Mouse (Mus musculus): ENCODE measurements at regions not wholly inside any gene's neighbourhood (a gene's known extent, or its start where the extent isn't known, plus 50 kb on each side); places are given as distances from the start of the nearest gene placed in this dataset.
A peak's percentile ranks its signal among the peaks of the same experiment; 100 is the strongest.

- Histone ChIP-seq H3K36me3 (ENCODE audit: control insufficient read depth, insufficient read depth, low read length) (no peaks in the 10 kb centered on the region), H3K27ac (replicated peaks; ENCODE audit: insufficient read depth, low read depth, low read length) (no peak overlapping the region), H3K79me2 (ENCODE audit: control insufficient read depth, insufficient read depth, low read length) (no peaks in the 10 kb centered on the region), H3K4me1 (ENCODE audit: control insufficient read depth, insufficient read depth, low read length) (no peaks in the 10 kb centered on the region), H3K4me3 (ENCODE audit: insufficient read depth, low read depth, low read length) (no peak overlapping the region), H3K27me3 (ENCODE audit: control insufficient read depth, insufficient read depth, low read length) (no peaks in the 10 kb centered on the region), H3K9ac (ENCODE audit: low read depth, low read length) (no peak overlapping the region)
- TF ChIP-seq CTCF (IDR thresholded peaks at IDR 0.05; ENCODE audit: low read depth, low read length): no peak
- TF ChIP-seq POLR2A (IDR thresholded peaks at IDR 0.05; ENCODE audit: extremely low read depth, insufficient read depth, low read length): no peak
- DNase-seq (ENCODE audit: extremely low read depth, low read depth, low spot score): no peak
These were observed 168.1 kb upstream of the Fbxl7 start for GRCm38 (mm10) chr15:27063456-27063855.

- Histone ChIP-seq H3K27ac (replicated peaks; ENCODE audit: insufficient read depth, low read depth, low read length) (no peak overlapping the region), H3K36me3 (ENCODE audit: control insufficient read depth, insufficient read depth, low read length) (no peaks in the 10 kb centered on the region), H3K4me1 (ENCODE audit: control insufficient read depth, insufficient read depth, low read length) (no peaks in the 10 kb centered on the region), H3K9ac (ENCODE audit: low read depth, low read length) (no peak overlapping the region), H3K27me3 (ENCODE audit: control insufficient read depth, insufficient read depth, low read length) (no peaks in the 10 kb centered on the region), H3K4me3 (ENCODE audit: insufficient read depth, low read depth, low read length) (no peak overlapping the region), H3K79me2 (ENCODE audit: control insufficient read depth, insufficient read depth, low read length) (no peaks in the 10 kb centered on the region)
- DNase-seq (ENCODE audit: extremely low read depth, low read depth, low spot score): no peak
- 82% methylated on average over 4 of the region's 4 CpGs for WGBS
- TF ChIP-seq POLR2A (IDR thresholded peaks at IDR 0.05; ENCODE audit: extremely low read depth, insufficient read depth, low read length) (no peak), CTCF (IDR thresholded peaks at IDR 0.05; ENCODE audit: low read depth, low read length) (no peak)
These were observed 168.6 kb upstream of the Fbxl7 start for GRCm38 (mm10) chr15:27063971-27064370.

DNA sequence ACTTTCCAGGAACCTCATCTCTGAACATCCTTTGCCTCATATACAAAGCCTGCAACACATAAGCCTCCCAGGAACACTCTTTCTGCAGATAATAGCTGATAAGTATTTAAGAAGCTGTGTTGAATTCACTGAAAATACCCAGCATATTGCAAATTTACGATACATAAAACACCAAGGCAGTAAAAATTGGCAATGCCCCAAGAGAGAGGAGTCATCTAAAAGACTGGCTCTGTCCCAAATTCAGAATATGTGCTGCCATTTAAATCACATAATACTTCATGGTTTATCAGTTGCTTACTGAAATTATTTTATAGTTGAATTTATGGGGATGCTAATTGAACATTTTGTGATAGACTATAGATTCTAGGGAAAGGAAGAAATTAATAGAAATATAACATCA lies 172.3 kb upstream of the Fbxl7 start:
- Histone ChIP-seq H3K27me3 (ENCODE audit: control insufficient read depth, insufficient read depth, low read length) (no peaks in the 10 kb centered on the region), H3K4me3 (ENCODE audit: insufficient read depth, low read depth, low read length) (no peak overlapping the region), H3K36me3 (ENCODE audit: control insufficient read depth, insufficient read depth, low read length) (no peaks in the 10 kb centered on the region), H3K79me2 (ENCODE audit: control insufficient read depth, insufficient read depth, low read length) (no peaks in the 10 kb centered on the region), H3K27ac (replicated peaks; ENCODE audit: insufficient read depth, low read depth, low read length) (no peak overlapping the region), H3K4me1 (ENCODE audit: control insufficient read depth, insufficient read depth, low read length) (no peaks in the 10 kb centered on the region), H3K9ac (ENCODE audit: low read depth, low read length) (no peak overlapping the region)
- TF ChIP-seq CTCF (IDR thresholded peaks at IDR 0.05; ENCODE audit: low read depth, low read length) (no peak), POLR2A (IDR thresholded peaks at IDR 0.05; ENCODE audit: extremely low read depth, insufficient read depth, low read length) (no peak)
- 76% methylated on average over 1 of the region's 1 CpGs for WGBS
- no peak for DNase-seq (ENCODE audit: extremely low read depth, low read depth, low spot score)

- Histone ChIP-seq H3K9ac (ENCODE audit: low read depth, low read length) (no peak overlapping the region), H3K79me2 (ENCODE audit: control insufficient read depth, insufficient read depth, low read length) (no peaks in the 10 kb centered on the region), H3K4me1 (ENCODE audit: control insufficient read depth, insufficient read depth, low read length) (no peaks in the 10 kb centered on the region), H3K27ac (replicated peaks; ENCODE audit: insufficient read depth, low read depth, low read length) (no peak overlapping the region), H3K4me3 (ENCODE audit: insufficient read depth, low read depth, low read length) (no peak overlapping the region), H3K27me3 (ENCODE audit: control insufficient read depth, insufficient read depth, low read length) (no peaks in the 10 kb centered on the region), H3K36me3 (ENCODE audit: control insufficient read depth, insufficient read depth, low read length) (no peaks in the 10 kb centered on the region)
- WGBS: 39% methylated on average over 4 of the region's 4 CpGs
- no peak for TF ChIP-seq POLR2A (IDR thresholded peaks at IDR 0.05; ENCODE audit: extremely low read depth, insufficient read depth, low read length)
- TF ChIP-seq CTCF (IDR thresholded peaks at IDR 0.05; ENCODE audit: low read depth, low read length): no peak
- peak; percentile 67 for DNase-seq (ENCODE audit: extremely low read depth, low read depth, low spot score)
These were observed 182.5 kb upstream of the Fbxl7 start for GRCm38 (mm10) chr15:27077926-27078325.

GRCm38 (mm10) chr15:27082826-27083225 lies 187.4 kb upstream of the Fbxl7 start:
- Histone ChIP-seq H3K4me1 (ENCODE audit: control insufficient read depth, insufficient read depth, low read length) (no peaks in the 10 kb centered on the region), H3K27ac (replicated peaks; ENCODE audit: insufficient read depth, low read depth, low read length) (no peak overlapping the region), H3K79me2 (ENCODE audit: control insufficient read depth, insufficient read depth, low read length) (no peaks in the 10 kb centered on the region), H3K4me3 (ENCODE audit: insufficient read depth, low read depth, low read length) (no peak overlapping the region), H3K9ac (ENCODE audit: low read depth, low read length) (no peak overlapping the region), H3K27me3 (ENCODE audit: control insufficient read depth, insufficient read depth, low read length) (no peaks in the 10 kb centered on the region), H3K36me3 (ENCODE audit: control insufficient read depth, insufficient read depth, low read length) (no peaks in the 10 kb centered on the region)
- no peak for TF ChIP-seq POLR2A (IDR thresholded peaks at IDR 0.05; ENCODE audit: extremely low read depth, insufficient read depth, low read length)
- no peak for TF ChIP-seq CTCF (IDR thresholded peaks at IDR 0.05; ENCODE audit: low read depth, low read length)
- WGBS: 83% methylated on average over 5 of the region's 5 CpGs
- DNase-seq (ENCODE audit: extremely low read depth, low read depth, low spot score): no peak

GRCm38 (mm10) chr15:27083596-27083995 lies 188.2 kb upstream of the Fbxl7 start:
- Histone ChIP-seq H3K4me1 (ENCODE audit: control insufficient read depth, insufficient read depth, low read length) (no peaks in the 10 kb centered on the region), H3K79me2 (ENCODE audit: control insufficient read depth, insufficient read depth, low read length) (no peaks in the 10 kb centered on the region), H3K4me3 (ENCODE audit: insufficient read depth, low read depth, low read length) (no peak overlapping the region), H3K27me3 (ENCODE audit: control insufficient read depth, insufficient read depth, low read length) (no peaks in the 10 kb centered on the region), H3K27ac (replicated peaks; ENCODE audit: insufficient read depth, low read depth, low read length) (no peak overlapping the region), H3K9ac (ENCODE audit: low read depth, low read length) (no peak overlapping the region), H3K36me3 (ENCODE audit: control insufficient read depth, insufficient read depth, low read length) (no peaks in the 10 kb centered on the region)
- WGBS: 81% methylated on average over 6 of the region's 6 CpGs
- no peak for DNase-seq (ENCODE audit: extremely low read depth, low read depth, low spot score)
- TF ChIP-seq CTCF (IDR thresholded peaks at IDR 0.05; ENCODE audit: low read depth, low read length): no peak
- no peak for TF ChIP-seq POLR2A (IDR thresholded peaks at IDR 0.05; ENCODE audit: extremely low read depth, insufficient read depth, low read length)
